Mouse (Mus musculus): ENCODE results near the gene Dap.

DNA sequence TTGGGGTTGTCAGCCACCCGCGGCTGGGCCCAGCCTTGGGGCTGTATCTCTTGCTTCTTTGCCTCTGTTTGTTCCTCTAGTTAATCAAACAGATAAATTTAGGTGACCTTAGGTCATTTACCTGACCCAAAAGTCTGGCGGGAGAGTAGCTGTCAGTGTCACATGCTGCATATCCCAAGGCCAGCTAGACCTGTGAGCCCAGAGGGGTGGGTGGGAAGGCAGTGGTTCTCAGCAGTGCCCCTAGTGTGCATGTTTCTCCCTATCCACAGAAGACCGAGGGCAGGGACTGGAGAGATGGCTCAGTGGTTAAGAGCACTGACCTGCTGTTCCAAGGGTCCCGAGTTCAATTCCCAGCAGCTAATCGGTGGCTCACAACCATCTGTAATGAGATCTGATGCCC is 2.4 kb downstream of the Dap start:
- TF ChIP-seq CTCF (IDR thresholded peaks at IDR 0.05; ENCODE audit: control insufficient read depth, insufficient read depth, insufficient replicate concordance, low read depth, low read length): no peak; the same call in 1 of the 2 replicates
- no peak for TF ChIP-seq POLR2A (IDR thresholded peaks at IDR 0.05; ENCODE audit: control insufficient read depth, low read depth, low read length)

Data from testis, adult 2 months (tissue).